Mouse (Mus musculus) ES-E14 (cell line): ENCODE measurements around the gene Slc9a9.

Source experiments
- HCFC1 ChIP-seq: IDR thresholded peaks from 2 replicates; pipeline ENCODE4 v1.6.1; 2012; ENCODE audit warnings: low read length, inconsistent platforms, borderline replicate concordance; ENCODE audit not compliant: insufficient read depth
- ZC3H11A ChIP-seq: IDR thresholded peaks from 2 replicates; pipeline ENCODE4 v1.6.1; 2012; ENCODE audit warnings: low read depth, mild to moderate bottlenecking, inconsistent platforms, low read length, borderline replicate concordance
- ZNF384 ChIP-seq: IDR thresholded peaks from 2 replicates; pipeline ENCODE4 v1.6.1; 2012; ENCODE audit warnings: low read depth, low read length, inconsistent platforms

DNA sequence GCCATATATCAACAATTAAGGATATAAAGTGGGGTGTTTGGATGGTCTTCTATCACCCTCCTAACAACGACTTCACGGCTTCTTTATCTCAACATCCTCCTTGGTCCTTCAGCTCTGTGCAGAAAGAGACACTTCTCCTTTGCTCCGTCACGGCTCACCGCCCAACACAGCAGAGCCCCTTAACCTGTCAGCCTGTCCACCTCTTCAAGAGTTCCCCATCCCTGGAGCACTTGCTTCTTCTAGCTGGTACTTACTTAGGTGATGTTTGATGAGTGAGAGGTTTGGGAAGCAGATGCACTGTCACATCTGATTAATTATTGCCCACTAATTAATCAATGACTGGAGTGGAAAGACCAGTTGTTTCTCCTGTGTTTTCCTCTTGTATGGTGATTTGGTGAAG is 213.7 kb downstream of the Slc9a9 start:
- TF ChIP-seq ZNF384 (no peak), ZC3H11A (no peak), HCFC1 (no peak)
